In genomic region chr13:110278976-110279736, GRCm38 (mm10) we compare ENCODE assay signal across 9 mouse cellular contexts. TPM values are rescaled to one million over a fixed set of nuclear protein-coding genes. Genes with fewer than 3 reads are reported as not detected.
DNase-seq lines count a peak whose midpoint lies in the region; ATAC-seq and TF ChIP-seq lines count a peak whose summit lies in the region.
"Had no signal": no experiment of that assay in that cellular context is flagged by ENCODE, and none has a peak within 500 bp of the region (broad histone marks: within the 10 kb centered on the region; RNA-seq: fewer than 3 reads in every experiment).

No protein-coding gene starts in this region.

- H3K9ac ChIP-seq in embryonic facial prominence, embryonic 15.5 days = no peak overlapping the region
- H3K9ac ChIP-seq in hindbrain, embryonic 15.5 days = peak overlapping the region; percentile 72
- H3K9ac ChIP-seq: liver, postnatal 0 days had no signal

- DNase-seq in layer of hippocampus, adult 2 months (ENCODE audit: low spot score in 2 of 2) = no peak
- DNase-seq in layer of hippocampus, postnatal 14 days (ENCODE audit: low spot score in 2 of 2) = no peak
- no peak for DNase-seq in gastrocnemius, adult 8-10 months (ENCODE audit: low spot score in 2 of 2)
- no peak for DNase-seq in urinary bladder, postnatal 14 days (ENCODE audit: low spot score)
- DNase-seq: thymus, postnatal 25 days had no signal

- no peak for TF ChIP-seq CTCF in layer of hippocampus, adult 2 months (conservative IDR thresholded peaks at IDR 0.05)
- no peak for TF ChIP-seq CTCF in olfactory bulb, adult 2 months (IDR thresholded peaks at IDR 0.05; ENCODE audit: insufficient read depth, low read depth, low read length)

- H3K9me3 ChIP-seq in embryonic facial prominence, embryonic 15.5 days (replicated peaks) = no peaks in the 10 kb centered on the region
- no peaks in the 10 kb centered on the region for H3K9me3 ChIP-seq in hindbrain, embryonic 15.5 days

- peaks cover 12% of the 10 kb centered on the region; the same call in 1 of the 2 replicates for H3K27me3 ChIP-seq in embryonic facial prominence, embryonic 15.5 days
- H3K27me3 ChIP-seq in hindbrain, embryonic 15.5 days = no peaks in the 10 kb centered on the region

- H3K4me3 ChIP-seq in layer of hippocampus, adult 2 months = peak overlapping the region; percentile 80
- 0 out of 2 replicates have a peak overlapping the region, but pooled peaks have one; percentile 43 for H3K4me3 ChIP-seq in embryonic facial prominence, embryonic 15.5 days (replicated peaks)
- H3K4me3 ChIP-seq in hindbrain, embryonic 15.5 days = peak overlapping the region; percentile 75
- peak overlapping the region; percentile 82; the same call in 1 of the 2 replicates for H3K4me3 ChIP-seq in olfactory bulb, adult 2 months (ENCODE audit: insufficient read depth, low read depth, low read length)

- WGBS in embryonic facial prominence, embryonic 15.5 days = 60% methylated on average over 9 of the region's 9 CpGs
- WGBS in hindbrain, embryonic 15.5 days = 31% methylated on average over 9 of the region's 9 CpGs
- WGBS in olfactory bulb, adult 2 months = 30% methylated on average over 9 of the region's 9 CpGs

- peaks cover 6% of the 10 kb centered on the region; the same call in 1 of the 2 replicates for H3K4me1 ChIP-seq in embryonic facial prominence, embryonic 15.5 days
- peaks cover 10% of the 10 kb centered on the region; the same call in 1 of the 2 replicates for H3K4me1 ChIP-seq in hindbrain, embryonic 15.5 days (replicated peaks)
- H3K4me1 ChIP-seq in olfactory bulb, adult 2 months (ENCODE audit: control insufficient read depth, insufficient read depth, low read length) = no peaks in the 10 kb centered on the region

- no peak for ATAC-seq in embryonic facial prominence, embryonic 15.5 days (ENCODE audit: insufficient number of reproducible peaks, low FRiP score, low TSS enrichment, low read depth)
- no peak for ATAC-seq in hindbrain, embryonic 15.5 days (ENCODE audit: low FRiP score, low read depth)

- peak overlapping the region; percentile 86; the same call in 1 of the 2 replicates for H3K27ac ChIP-seq in layer of hippocampus, adult 2 months
- H3K27ac ChIP-seq in embryonic facial prominence, embryonic 15.5 days (replicated peaks) = no peak overlapping the region
- H3K27ac ChIP-seq in hindbrain, embryonic 15.5 days (replicated peaks) = peak overlapping the region; percentile 93
- no peak overlapping the region for H3K27ac ChIP-seq in olfactory bulb, adult 2 months (ENCODE audit: insufficient read depth, low read depth, low read length)

- no peak overlapping the region for H3K4me2 ChIP-seq in embryonic facial prominence, embryonic 15.5 days (replicated peaks)
- H3K4me2 ChIP-seq in hindbrain, embryonic 15.5 days = peak overlapping the region; percentile 72

- no peaks in the 10 kb centered on the region for H3K36me3 ChIP-seq in embryonic facial prominence, embryonic 15.5 days
- H3K36me3 ChIP-seq in hindbrain, embryonic 15.5 days = 0 out of 2 replicates have a peak, but pooled peaks cover 4% of the 10 kb centered on the region

- no peak for TF ChIP-seq POLR2A in olfactory bulb, adult 2 months (IDR thresholded peaks at IDR 0.05; ENCODE audit: insufficient read depth, low read depth, low read length)

RNA-seq across cellular contexts. Expression of gene Rab3c, which starts 1.6 kb away (rescaled TPM):
- 100 to 1,000 TPM; 173 to 182 TPM for total RNA-seq in layer of hippocampus, adult 2 months (2021)
- total RNA-seq in layer of hippocampus, postnatal 14 days (2021) = 100 to 1,000 TPM; 181 to 185 TPM
- polyA plus RNA-seq in embryonic facial prominence, embryonic 15.5 days (2015; fragmentation: Nextera tagmentation; extraction: Ambion mirVana) = 1.3 and 2.4 TPM in 2 replicates
- 198 and 205 TPM in 2 replicates for polyA plus RNA-seq in hindbrain, embryonic 15.5 days (2015; fragmentation: Nextera tagmentation; extraction: Ambion mirVana)
- 54.1 TPM in 1 of 2 replicates, not detected in the other for polyA plus RNA-seq in olfactory bulb, adult 2 months (2012; ENCODE audit: insufficient read depth, insufficient read length, low replicate concordance, missing spikeins)
- under 1 TPM in 1 of 4 experiments, not detected in 3; 0.16 TPM for total RNA-seq in gastrocnemius, adult 8-10 months (2022)
- polyA plus RNA-seq: liver, postnatal 0 days had no signal

Comparison
In these comparisons a context has a peak if more than half of its experiments do, and no peak if none do; other contexts are left out.
1. H3K27ac ChIP-seq: peak in layer of hippocampus, adult 2 months (single experiment) and hindbrain, embryonic 15.5 days (single experiment); none in embryonic facial prominence, embryonic 15.5 days (single experiment) and olfactory bulb, adult 2 months (single experiment).
2. RNA of gene Rab3c, which starts 1.6 kb away (total RNA-seq): 181 to 185 TPM in layer of hippocampus, postnatal 14 days and 173 to 182 TPM in layer of hippocampus, adult 2 months; 0.16 TPM in gastrocnemius, adult 8-10 months; every median in the first group is over 100 times any median in the second.
3. Peak in every context shown above with its lines, with median percentiles within 50 percentile points of each other: H3K4me3 ChIP-seq.